Mouse (Mus musculus): ENCODE results near the gene Eif3l. TPM values are rescaled to one million over a fixed set of nuclear protein-coding genes. Genes with fewer than 3 reads are reported as not detected.

The Eif3l gene
- polyA plus RNA-seq, 1 experiment from 2014 or later = 99.3 TPM

DNA sequence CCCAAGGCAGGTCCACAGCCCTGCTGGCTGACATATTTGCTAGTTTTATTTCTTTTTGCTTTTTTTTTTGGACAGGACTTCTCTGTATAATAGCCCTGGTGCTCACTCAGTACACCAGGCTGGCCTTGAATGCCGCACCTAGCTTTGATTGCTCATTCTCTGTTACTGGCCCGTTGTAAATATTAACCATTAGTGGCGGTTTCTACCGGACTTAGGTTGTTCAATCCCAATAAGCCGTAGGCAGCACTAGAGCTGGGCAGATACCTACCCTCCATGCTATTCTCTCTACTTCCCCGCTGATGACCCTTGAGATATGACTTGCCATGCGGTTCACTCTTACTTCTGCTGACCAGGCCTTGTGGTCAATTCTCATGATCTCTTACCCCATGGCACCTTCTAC is 4.6 kb downstream of the Eif3l start:
- WGBS = 95% methylated on average over 7 of the region's 7 CpGs
- no peak for ATAC-seq
- Histone ChIP-seq H3K9ac (replicated peaks; ENCODE audit: low read depth) (no peak overlapping the region), H3K27me3 (replicated peaks; ENCODE audit: insufficient read depth, low read length) (no peaks in the 10 kb centered on the region), H3K9me3 (ENCODE audit: low read length) (no peaks in the 10 kb centered on the region), H3K4me3 (ENCODE audit: low read depth, low read length) (no peak overlapping the region), H3K4me2 (replicated peaks; ENCODE audit: low read depth, low read length) (no peak overlapping the region), H3K36me3 (ENCODE audit: insufficient read depth, low read length) (peaks cover 64% of the 10 kb centered on the region), H3K27ac (ENCODE audit: low read length) (no peak overlapping the region), H3K4me1 (ENCODE audit: insufficient read depth, low read depth, low read length) (0 out of 2 replicates have a peak, but pooled peaks cover 3% of the 10 kb centered on the region)
- no peak for DNase-seq (ENCODE audit: low spot score)
- TF ChIP-seq CTCF (IDR thresholded peaks at IDR 0.05) = no peak

DNA sequence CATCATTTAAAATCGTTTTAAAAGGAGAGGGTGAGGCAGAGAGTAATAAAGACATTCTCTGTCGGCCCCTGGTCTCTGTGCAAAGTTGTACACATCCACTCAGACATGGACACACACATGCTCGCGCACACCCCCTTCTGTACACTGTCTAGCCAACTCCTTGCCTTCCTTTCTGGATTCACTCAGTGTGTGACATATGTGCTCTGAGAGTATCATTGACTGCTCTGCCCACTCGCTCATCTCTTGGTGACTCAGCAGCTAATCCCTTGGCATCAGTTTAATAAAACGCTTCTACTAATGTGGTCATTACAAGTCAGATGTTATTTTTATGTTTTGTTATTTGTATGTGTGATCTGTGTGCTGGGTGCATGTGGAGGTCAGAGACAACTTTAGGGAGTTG is 17.3 kb downstream of the Eif3l start:
- no peak overlapping the region for H3K4me2 ChIP-seq (replicated peaks; ENCODE audit: low read depth, low read length)
- no peaks in the 10 kb centered on the region for H3K27me3 ChIP-seq (replicated peaks; ENCODE audit: insufficient read depth, low read length)
- no peak overlapping the region for H3K4me3 ChIP-seq (ENCODE audit: low read depth, low read length)
- DNase-seq (ENCODE audit: low spot score) (no peak), ATAC-seq (no peak)
- no peaks in the 10 kb centered on the region for H3K9me3 ChIP-seq (ENCODE audit: low read length)
- TF ChIP-seq EP300 (IDR thresholded peaks at IDR 0.05) = no peak
- no peak for TF ChIP-seq CTCF (IDR thresholded peaks at IDR 0.05)
- H3K36me3 ChIP-seq (ENCODE audit: insufficient read depth, low read length) = peaks cover 42% of the 10 kb centered on the region; the same call in 1 of the 2 replicates
- H3K4me1 ChIP-seq (ENCODE audit: insufficient read depth, low read depth, low read length) = no peaks in the 10 kb centered on the region
- H3K9ac ChIP-seq (replicated peaks; ENCODE audit: low read depth) = no peak overlapping the region
- 90% methylated on average over 6 of the region's 6 CpGs for WGBS
- no peak overlapping the region for H3K27ac ChIP-seq (ENCODE audit: low read length)

DNA sequence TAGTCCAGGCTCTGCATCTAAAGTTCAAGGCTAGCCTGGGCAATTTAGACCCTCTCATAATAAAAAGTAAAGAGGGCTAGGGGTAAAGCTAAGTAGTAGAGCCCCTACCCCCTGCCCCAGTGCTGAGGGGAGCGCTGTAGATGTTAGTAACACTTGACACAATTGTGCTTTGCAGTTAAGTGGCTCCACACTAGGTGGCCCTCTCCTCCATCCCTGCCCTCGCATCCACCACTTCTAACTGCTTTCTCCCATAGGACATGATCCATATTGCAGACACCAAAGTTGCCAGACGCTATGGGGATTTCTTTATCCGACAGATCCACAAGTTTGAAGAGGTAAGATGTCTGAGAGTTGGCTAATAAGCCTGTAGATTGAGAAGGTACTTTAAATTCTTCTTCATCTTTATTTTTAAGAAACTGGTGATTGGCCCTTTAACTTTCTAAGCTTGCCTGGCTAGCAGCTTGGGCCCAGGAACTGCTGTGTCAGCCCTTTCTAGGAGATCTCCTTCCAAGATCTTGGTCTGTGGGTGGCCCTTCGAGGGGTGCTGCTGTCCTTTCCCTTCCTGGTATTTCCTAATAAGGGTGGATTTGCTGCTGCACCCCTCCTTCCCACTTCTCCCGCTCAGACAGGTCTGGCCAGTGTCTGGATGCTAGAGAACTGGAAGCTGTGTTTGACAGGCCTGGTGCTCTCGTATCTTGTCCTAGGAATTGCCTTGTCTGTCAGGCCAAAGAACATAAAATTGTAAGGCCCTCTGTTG is 18.3 kb downstream of the Eif3l start:
- Histone ChIP-seq H3K27me3 (replicated peaks; ENCODE audit: insufficient read depth, low read length) (no peaks in the 10 kb centered on the region), H3K4me3 (ENCODE audit: low read depth, low read length) (no peak overlapping the region), H3K9ac (replicated peaks; ENCODE audit: low read depth) (no peak overlapping the region), H3K36me3 (ENCODE audit: insufficient read depth, low read length) (peaks cover 38% of the 10 kb centered on the region; the same call in 1 of the 2 replicates), H3K4me2 (replicated peaks; ENCODE audit: low read depth, low read length) (no peak overlapping the region), H3K9me3 (ENCODE audit: low read length) (no peaks in the 10 kb centered on the region), H3K27ac (ENCODE audit: low read length) (no peak overlapping the region), H3K4me1 (ENCODE audit: insufficient read depth, low read depth, low read length) (peaks cover 6% of the 10 kb centered on the region)
- 57% methylated on average over 7 of the region's 7 CpGs for WGBS
- DNase-seq (ENCODE audit: low spot score) (peak; percentile 82), ATAC-seq (peak; percentile 50)
- peak; percentile 89 for TF ChIP-seq CTCF (IDR thresholded peaks at IDR 0.05)
- TF ChIP-seq EP300 (IDR thresholded peaks at IDR 0.05) = no peak

DNA sequence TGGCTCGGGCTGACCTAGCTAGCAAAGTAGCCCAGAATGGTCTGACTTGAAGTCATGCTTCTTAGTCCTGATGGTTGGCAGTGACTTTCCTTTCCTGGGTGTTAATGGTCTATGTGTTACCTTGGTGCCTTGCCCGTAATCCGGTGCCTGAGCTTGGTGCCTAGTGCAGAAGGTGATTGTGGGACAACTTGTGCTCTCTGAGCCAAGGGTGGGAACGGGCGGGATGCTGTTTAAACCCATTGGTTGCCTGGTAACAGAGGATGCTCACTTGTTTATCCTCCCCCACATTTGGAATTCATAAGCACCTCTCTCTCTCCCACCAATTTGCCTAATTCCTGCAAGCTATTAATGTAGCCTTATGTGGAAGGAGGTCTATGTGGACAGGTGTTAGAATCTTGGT is 20.5 kb downstream of the Eif3l start:
- H3K36me3 ChIP-seq (ENCODE audit: insufficient read depth, low read length) = peaks cover 28% of the 10 kb centered on the region; the same call in 1 of the 2 replicates

DNA sequence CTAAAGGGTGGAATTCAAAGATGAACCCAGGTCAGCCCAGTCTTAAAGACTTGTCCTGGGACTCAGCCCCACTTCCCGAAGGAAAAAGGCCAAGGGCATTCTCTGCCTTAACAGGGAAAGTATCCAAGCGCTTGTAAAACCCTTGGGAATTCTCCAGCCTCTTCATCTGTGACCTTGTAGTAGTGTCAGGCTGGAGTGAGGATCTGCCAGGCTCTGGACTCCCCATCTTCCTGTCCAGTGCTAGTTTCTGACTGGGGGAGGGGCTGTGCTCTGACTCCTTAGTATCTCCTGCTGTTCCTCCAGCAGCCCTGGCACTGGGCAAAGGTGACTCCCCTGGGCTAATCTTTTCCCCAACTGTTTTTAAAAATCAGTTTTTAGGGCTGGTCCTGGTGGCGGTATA is 21.6 kb downstream of the Eif3l start:
- Histone ChIP-seq H3K4me2 (replicated peaks; ENCODE audit: low read depth, low read length) (no peak overlapping the region), H3K36me3 (ENCODE audit: insufficient read depth, low read length) (peaks cover 19% of the 10 kb centered on the region; the same call in 1 of the 2 replicates), H3K4me1 (ENCODE audit: insufficient read depth, low read depth, low read length) (peaks cover 19% of the 10 kb centered on the region), H3K27me3 (replicated peaks; ENCODE audit: insufficient read depth, low read length) (no peaks in the 10 kb centered on the region), H3K9me3 (ENCODE audit: low read length) (no peaks in the 10 kb centered on the region), H3K9ac (replicated peaks; ENCODE audit: low read depth) (no peak overlapping the region), H3K27ac (ENCODE audit: low read length) (peak overlapping the region; percentile 51; the same call in 1 of the 2 replicates), H3K4me3 (ENCODE audit: low read depth, low read length) (no peak overlapping the region)
- TF ChIP-seq EP300 (IDR thresholded peaks at IDR 0.05) (no peak), CTCF (IDR thresholded peaks at IDR 0.05) (no peak)
- WGBS = 53% methylated on average over 3 of the region's 3 CpGs
- no peak for ATAC-seq
- DNase-seq (ENCODE audit: low spot score) = peak; percentile 32

More for the DNA sequence above, 20.5 kb downstream of the Eif3l start:
- H3K9ac ChIP-seq (replicated peaks; ENCODE audit: low read depth) = no peak overlapping the region
- WGBS = 87% methylated on average over 5 of the region's 5 CpGs
- ATAC-seq (no peak), DNase-seq (ENCODE audit: low spot score) (no peak)
- TF ChIP-seq CTCF (IDR thresholded peaks at IDR 0.05) (no peak), EP300 (IDR thresholded peaks at IDR 0.05) (no peak)
- no peak overlapping the region for H3K4me2 ChIP-seq (replicated peaks; ENCODE audit: low read depth, low read length)
- no peak overlapping the region for H3K4me3 ChIP-seq (ENCODE audit: low read depth, low read length)
- peaks cover 19% of the 10 kb centered on the region for H3K4me1 ChIP-seq (ENCODE audit: insufficient read depth, low read depth, low read length)
- H3K27me3 ChIP-seq (replicated peaks; ENCODE audit: insufficient read depth, low read length) = no peaks in the 10 kb centered on the region
- H3K9me3 ChIP-seq (ENCODE audit: low read length) = no peaks in the 10 kb centered on the region
- no peak overlapping the region for H3K27ac ChIP-seq (ENCODE audit: low read length)

DNA sequence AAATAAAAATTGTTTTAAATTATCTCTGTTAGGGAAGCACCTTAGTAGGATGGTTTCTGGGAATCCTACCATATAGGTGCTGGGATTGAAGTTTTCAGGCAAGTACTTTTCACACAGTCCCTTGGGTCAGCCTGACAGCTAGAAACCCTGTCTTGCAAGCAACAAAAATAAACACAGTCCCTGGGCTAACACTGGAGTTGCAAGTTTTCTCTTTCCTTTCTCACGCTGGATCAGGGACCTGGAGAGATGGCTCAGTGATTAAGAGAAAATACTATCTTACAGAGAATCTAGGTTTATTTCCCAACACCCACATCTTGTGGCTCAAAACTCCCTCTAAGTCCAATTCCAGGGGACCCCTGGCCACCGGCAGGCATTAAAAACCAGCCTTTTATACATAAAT is 22.2 kb downstream of the Eif3l start:
- ATAC-seq (no peak), DNase-seq (ENCODE audit: low spot score) (peak; percentile 58)
- H3K4me1 ChIP-seq (ENCODE audit: insufficient read depth, low read depth, low read length) = peaks cover 19% of the 10 kb centered on the region
- H3K27ac ChIP-seq (ENCODE audit: low read length) = peak overlapping the region; percentile 51
- H3K9ac ChIP-seq (replicated peaks; ENCODE audit: low read depth) = no peak overlapping the region
- no peaks in the 10 kb centered on the region for H3K9me3 ChIP-seq (ENCODE audit: low read length)
- peaks cover 14% of the 10 kb centered on the region; the same call in 1 of the 2 replicates for H3K36me3 ChIP-seq (ENCODE audit: insufficient read depth, low read length)
- no peak overlapping the region for H3K4me3 ChIP-seq (ENCODE audit: low read depth, low read length)
- 10% methylated on average over 2 of the region's 2 CpGs for WGBS
- no peak for TF ChIP-seq EP300 (IDR thresholded peaks at IDR 0.05)
- TF ChIP-seq CTCF (IDR thresholded peaks at IDR 0.05) = no peak
- peak overlapping the region; percentile 20; the same call in 1 of the 2 replicates for H3K4me2 ChIP-seq (replicated peaks; ENCODE audit: low read depth, low read length)
- no peaks in the 10 kb centered on the region for H3K27me3 ChIP-seq (replicated peaks; ENCODE audit: insufficient read depth, low read length)

Data from lung, postnatal 0 days (tissue).